Mouse (Mus musculus): ENCODE measurements around the gene Dgkg.

DNA sequence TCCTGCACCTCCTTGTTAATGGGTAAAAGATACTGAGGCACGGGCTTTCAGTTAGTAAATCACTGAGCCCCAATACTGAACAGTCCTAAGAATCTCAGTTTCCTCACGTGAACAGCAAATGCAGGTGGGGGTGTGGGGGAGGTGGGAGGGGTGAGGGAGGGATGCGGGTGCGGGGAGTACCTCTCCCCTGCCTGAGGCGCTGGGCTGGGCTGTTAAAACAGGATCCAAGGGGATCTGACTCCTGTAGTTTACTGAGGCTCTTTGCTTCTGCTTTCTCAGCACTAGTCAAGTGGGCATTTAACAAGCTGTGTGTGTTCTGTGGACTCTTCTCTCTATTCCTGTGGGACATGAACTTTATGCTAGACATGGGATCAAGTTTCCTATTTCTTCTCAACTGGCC, 141.5 kb downstream of the Dgkg start:
- TF ChIP-seq CTCF (IDR thresholded peaks at IDR 0.05; ENCODE audit: low read depth, low read length) (no peak), GATA1 (IDR thresholded peaks at IDR 0.05; ENCODE audit: borderline replicate concordance, low read length) (no peak), POLR2AphosphoS5 (IDR thresholded peaks at IDR 0.05; ENCODE audit: insufficient replicate concordance, low read depth, low read length) (no peak), TAL1 (conservative IDR thresholded peaks at IDR 0.05; ENCODE audit: low read depth, low read length) (no peak), GATA2 (IDR thresholded peaks at IDR 0.05; ENCODE audit: borderline replicate concordance, low read depth, low read length) (no peak)

Data from G1E (cell line).